Mouse (Mus musculus): ENCODE measurements around the gene Exph5.
A peak's percentile ranks its signal among the peaks of the same experiment; 100 is the strongest.

Exph5 gene

DNA sequence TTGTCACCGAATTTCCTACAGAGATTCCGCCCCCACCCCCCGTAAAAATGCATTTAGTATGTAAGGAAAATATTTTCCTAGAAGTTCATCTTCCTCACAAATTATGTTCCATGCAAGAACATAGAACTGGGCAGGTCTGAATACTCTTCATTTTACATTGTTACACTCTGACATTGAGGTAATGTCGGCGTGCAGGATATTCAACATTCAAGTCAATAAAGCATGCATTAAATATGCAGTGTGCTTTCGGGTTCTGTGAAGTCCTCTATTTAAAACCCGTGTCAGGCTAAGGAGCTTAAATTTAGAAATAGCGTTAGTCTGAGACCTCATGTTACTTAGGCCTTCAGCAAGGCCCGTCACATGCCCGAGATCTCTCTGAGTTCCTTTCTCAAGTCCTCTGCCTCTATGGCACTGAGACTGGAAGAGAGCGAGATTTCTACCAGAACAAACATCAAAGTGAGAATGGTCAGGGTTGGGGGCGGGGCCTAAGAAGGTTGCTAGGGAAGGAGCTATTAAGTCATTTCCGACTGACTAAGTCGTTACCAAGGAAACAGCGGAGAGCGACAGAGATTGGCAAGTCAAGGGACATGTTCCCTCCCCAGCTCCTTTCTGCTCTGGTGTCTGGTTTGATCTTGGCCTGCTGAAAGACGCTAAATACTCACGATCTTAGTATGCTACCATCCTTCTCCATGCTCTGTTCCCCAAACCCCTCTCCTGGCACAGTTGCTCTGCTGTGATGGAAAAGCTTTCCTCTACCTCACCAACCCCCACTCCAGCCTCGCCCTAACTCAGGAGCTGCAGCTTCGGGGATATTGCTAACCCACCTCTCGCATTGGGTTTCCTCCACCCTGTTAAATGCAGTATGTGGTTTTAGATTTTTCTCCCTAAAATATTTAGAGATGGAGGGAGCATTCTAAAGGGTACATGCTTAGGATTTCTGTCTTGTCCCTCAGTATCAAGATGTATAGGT is 103.6 kb downstream of the Exph5 start:
- DNase-seq (ENCODE audit: low spot score), result peak; percentile 82

DNA sequence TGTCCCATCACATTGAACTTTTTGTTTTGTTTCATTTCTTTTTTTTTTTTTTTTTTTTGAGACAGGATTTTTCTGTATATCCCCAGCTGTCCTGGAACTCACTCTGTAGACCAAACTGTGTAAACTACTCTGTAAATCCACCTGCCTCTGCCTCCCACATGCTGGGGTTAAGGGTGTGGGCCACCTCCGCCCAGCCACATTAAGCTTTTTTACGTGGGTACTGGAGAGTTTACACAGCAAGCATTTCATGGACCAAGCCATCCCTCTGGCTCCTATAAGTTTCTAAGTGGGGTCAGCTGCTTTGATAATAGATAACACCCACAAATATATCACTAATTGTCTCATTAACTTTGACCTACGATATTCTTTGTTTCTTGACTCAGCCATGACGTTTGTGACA is 107.1 kb downstream of the Exph5 start:
- no peak for DNase-seq (ENCODE audit: low spot score)

DNA sequence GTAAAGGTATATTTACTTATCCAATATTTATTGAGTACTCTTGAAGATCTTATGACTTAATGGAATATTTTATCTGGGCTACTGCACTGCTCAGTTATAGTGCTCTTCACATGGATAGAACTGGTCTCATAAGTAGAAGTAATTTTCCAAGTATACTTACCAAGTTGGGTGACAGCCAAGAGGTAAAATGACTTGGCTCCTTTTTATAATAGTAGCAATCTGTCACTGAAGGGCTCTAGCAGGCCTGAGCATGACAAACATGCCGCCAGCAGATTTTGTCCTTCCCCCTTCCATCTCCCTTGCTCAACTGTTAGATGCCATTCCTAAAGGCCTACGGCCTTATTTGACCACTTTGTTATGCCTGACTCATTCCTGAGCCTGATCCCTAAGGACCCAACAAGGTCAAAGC is 107.5 kb downstream of the Exph5 start:
- no peak for DNase-seq (ENCODE audit: low spot score)

DNA sequence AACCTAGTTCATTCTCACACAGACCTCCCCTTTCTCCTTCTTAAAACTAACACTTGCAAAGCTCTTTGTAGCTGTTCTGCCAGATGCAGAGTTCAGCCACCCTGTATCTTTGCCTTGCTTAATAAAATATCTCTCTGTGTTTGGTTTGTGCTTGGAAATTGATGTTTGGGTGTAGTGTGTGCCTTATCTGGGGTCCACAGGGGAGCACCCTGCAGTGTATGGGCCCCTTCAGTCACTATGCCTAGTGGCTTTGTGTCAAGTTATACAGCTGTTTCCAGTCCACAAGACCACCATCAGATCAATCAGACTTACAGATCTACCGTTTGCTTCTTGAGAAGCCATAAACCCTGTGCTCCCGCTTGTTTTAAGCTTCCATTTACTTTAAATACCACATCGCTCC is 108.0 kb downstream of the Exph5 start:
- no peak for DNase-seq (ENCODE audit: low spot score)

DNA sequence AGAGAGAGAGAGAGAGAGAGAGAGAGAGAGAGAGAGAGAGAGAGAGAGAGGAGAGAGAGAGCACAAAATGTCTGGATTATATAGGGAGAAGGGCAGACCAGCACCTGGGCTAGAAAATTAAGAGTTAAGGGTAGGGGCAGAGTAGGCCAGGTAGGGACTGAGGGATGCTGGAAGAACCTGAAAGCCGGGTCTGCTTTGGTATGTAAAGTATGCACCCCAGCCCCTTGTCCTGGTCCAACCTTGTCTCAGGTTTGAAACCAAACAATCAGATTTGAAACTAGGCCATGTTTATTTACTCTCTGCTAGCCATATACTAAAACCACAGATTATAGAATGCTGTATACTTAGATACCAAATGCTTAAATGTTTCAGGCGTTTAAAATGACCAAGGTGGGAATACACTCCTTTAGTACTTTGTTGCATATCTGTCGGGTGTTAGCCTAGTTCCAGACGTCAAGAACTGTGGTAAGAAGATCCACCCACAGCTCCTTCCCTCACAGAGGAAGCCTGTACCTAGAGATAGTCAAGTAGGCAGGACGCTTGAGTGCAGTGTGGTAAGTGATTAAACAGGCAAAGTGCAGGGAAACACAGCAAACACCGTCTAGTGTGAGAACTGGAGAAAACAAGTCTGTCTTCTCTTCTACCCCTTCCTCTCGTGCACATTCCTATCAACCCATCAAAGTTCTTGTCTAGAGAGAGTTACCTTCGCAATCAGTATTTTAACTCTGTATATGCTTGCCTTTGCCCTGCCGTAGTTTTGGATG is 120.8 kb downstream of the Exph5 start:
- no peak for DNase-seq (ENCODE audit: low spot score)

DNA sequence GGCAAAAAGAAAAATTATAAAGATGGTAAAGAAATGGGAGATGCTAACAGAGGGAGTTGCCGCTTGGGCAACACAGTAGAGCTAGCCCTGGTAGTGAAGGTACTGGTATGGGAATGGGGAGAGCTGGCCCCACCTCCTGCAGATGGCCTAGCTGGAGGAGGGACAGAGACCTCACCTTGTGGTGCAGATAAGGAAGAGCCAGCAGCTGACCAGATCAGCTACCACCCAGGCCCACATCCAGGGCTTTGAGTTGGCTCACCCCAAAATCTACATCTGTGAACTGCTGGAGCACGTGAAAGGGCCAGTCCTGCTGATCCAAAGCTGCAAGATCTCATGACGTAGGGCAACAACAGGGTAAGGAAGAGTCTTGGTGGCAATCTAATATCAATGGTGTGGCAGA is 125.3 kb downstream of the Exph5 start:
- DNase-seq (ENCODE audit: low spot score), result no peak

Data from testis, postnatal 14 days (tissue).